ENCODE assay signal across 29 mouse cellular contexts in the genomic region with DNA sequence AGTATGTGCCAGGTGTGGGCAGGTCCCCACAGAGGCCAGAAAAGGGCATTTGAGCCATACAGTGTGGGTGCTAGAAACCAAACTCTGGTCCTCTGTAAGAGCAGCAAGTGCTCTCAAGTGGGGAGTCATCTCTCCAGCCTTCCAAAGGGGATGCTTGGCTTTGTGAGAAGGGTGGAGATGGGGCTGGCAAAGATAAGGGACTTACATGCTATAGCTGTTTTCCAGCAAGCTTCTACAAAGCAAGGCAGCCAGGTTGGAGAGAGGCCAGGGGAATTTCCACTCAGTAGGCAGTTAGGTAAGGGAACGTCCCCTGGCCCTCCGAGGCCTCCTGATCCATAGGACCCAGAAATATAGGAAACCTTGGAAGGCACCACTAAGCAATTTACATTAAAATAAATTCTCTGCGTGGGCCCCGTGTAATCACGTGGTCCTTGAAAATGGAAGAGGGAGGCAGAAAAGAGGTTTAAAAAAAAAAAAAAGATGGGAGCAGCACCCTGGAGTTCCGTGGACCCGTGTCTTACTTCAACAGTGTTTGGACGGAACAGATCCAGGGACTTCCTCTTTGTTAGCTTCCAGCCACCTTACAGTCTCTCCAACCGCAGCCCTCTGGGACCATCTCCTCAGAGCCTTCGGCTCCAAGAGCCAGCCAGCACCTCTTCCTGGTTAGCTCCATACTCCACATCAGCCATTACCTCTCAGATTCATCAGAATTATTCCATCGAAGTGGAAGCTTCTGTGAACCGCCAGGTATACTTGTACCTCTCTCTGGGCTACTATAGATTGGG. TPM values are rescaled to one million over a fixed set of nuclear protein-coding genes. Genes with fewer than 3 reads are reported as not detected.
DNase-seq lines count a peak whose midpoint lies in the region; ATAC-seq and TF ChIP-seq lines count a peak whose summit lies in the region.
"Had no signal": no experiment of that assay in that cellular context is flagged by ENCODE, and none has a peak within 500 bp of the region (broad histone marks: within the 10 kb centered on the region; RNA-seq: fewer than 3 reads in every experiment).

No protein-coding gene starts in this region.

- peak; percentile 89 for DNase-seq in MEL (ENCODE audit: low read depth, low spot score)
- no peak for DNase-seq in liver, embryonic 14.5 days (ENCODE audit: low read depth in 3 of 3, low spot score in 3 of 3)
- DNase-seq in lung, postnatal 10 days, result no peak
- no peak for DNase-seq in layer of hippocampus, adult 18-20 months (ENCODE audit: low spot score in 2 of 2)
- DNase-seq: adrenal gland, postnatal 25 days; cerebellum, adult 2 months; cerebellum, postnatal 14 days; gastrocnemius, postnatal 25 days; heart, adult 18-20 months; kidney, adult 8-10 months; kidney, postnatal 4 days; layer of hippocampus, postnatal 36 days; lung, embryonic 14.5 days; right cerebral cortex, adult 18-20 months; spleen, adult 18-20 months had no signal

- peak in 1 of 2 experiments; percentile 44; a peak in 2 of 4 replicates for TF ChIP-seq POLR2A in MEL (IDR thresholded peaks at IDR 0.05; ENCODE audit: control insufficient read depth in 1 of 2, insufficient read depth in 1 of 2, low read depth in 1 of 2, low read length in 2 of 2, poor library complexity in 1 of 2)

- H3K36me3 ChIP-seq in erythroblast, embryonic 14.5 days (ENCODE audit: control insufficient read depth), result no peaks in the 10 kb centered on the region
- peaks cover 0 to 37% of the 10 kb centered on the region in 2 experiments; a peak in 2 of 4 replicates for H3K36me3 ChIP-seq in MEL (ENCODE audit: control insufficient read depth in 1 of 2, insufficient read depth in 2 of 2, low read length in 2 of 2)
- no peaks in the 10 kb centered on the region for H3K36me3 ChIP-seq in liver, embryonic 14.5 days (replicated peaks; ENCODE audit: control insufficient read depth, insufficient read depth, low read depth)
- H3K36me3 ChIP-seq: heart, embryonic 13.5 days; hindbrain, embryonic 12.5 days; limb, embryonic 10.5 days; limb, embryonic 15.5 days; neural tube, embryonic 12.5 days had no signal

- H3K9ac ChIP-seq in MEL (ENCODE audit: control insufficient read depth, low read depth, low read length, poor library complexity, severe bottlenecking), result peak overlapping the region; percentile 75
- 0 out of 2 replicates have a peak overlapping the region, but pooled peaks have one; percentile 23 for H3K9ac ChIP-seq in liver, embryonic 14.5 days (replicated peaks)
- H3K9ac ChIP-seq: heart, embryonic 13.5 days; hindbrain, embryonic 12.5 days; limb, embryonic 15.5 days; lung, embryonic 14.5 days; neural tube, embryonic 12.5 days had no signal

- peak overlapping the region; percentile 50 for H3K4me2 ChIP-seq in liver, embryonic 14.5 days (ENCODE audit: low read depth)
- H3K4me2 ChIP-seq: heart, embryonic 13.5 days; hindbrain, embryonic 12.5 days; limb, embryonic 15.5 days; lung, embryonic 14.5 days; midbrain, embryonic 11.5 days; neural tube, embryonic 12.5 days had no signal

- no peak for ATAC-seq in erythroblast, adult 5-6 weeks (replicated peaks; ENCODE audit: low FRiP score, poor library complexity, severe bottlenecking)
- ATAC-seq in erythroid progenitor cell, adult 5-6 weeks (replicated peaks; ENCODE audit: low FRiP score, poor library complexity, severe bottlenecking), result 0 out of 2 replicates have a peak, but pooled peaks have one; percentile 19
- 0 out of 2 replicates have a peak, but pooled peaks have one; percentile 30 for ATAC-seq in liver, embryonic 14.5 days (ENCODE audit: insufficient read depth)
- ATAC-seq: forebrain, embryonic 14.5 days; hindbrain, postnatal 0 days; intestine, embryonic 16.5 days had no signal

- H3K4me3 ChIP-seq in erythroblast, embryonic 14.5 days (replicated peaks), result peak overlapping the region; percentile 11
- peak overlapping the region; percentile 55 to 64 for H3K4me3 ChIP-seq in MEL (ENCODE audit: control insufficient read depth in 1 of 2, insufficient read depth in 1 of 2, low read depth in 2 of 2, low read length in 2 of 2)
- peak overlapping the region; percentile 22 to 27; a peak in 3 of 4 replicates for H3K4me3 ChIP-seq in liver, embryonic 14.5 days (ENCODE audit: insufficient read depth in 1 of 2, low read depth in 2 of 2, low read length in 2 of 2)
- H3K4me3 ChIP-seq: heart, embryonic 13.5 days; hindbrain, embryonic 12.5 days; limb, embryonic 10.5 days; limb, embryonic 15.5 days; myocyte; neural tube, embryonic 12.5 days had no signal

- no peaks in the 10 kb centered on the region for H3K9me3 ChIP-seq in erythroblast, embryonic 14.5 days (ENCODE audit: control insufficient read depth, low read length)
- no peaks in the 10 kb centered on the region for H3K9me3 ChIP-seq in MEL (replicated peaks; ENCODE audit: insufficient read depth, low read length)
- no peaks in the 10 kb centered on the region for H3K9me3 ChIP-seq in liver, embryonic 14.5 days (ENCODE audit: control insufficient read depth, low read length)
- H3K9me3 ChIP-seq: heart, embryonic 13.5 days; hindbrain, embryonic 12.5 days; limb, embryonic 10.5 days; limb, embryonic 15.5 days; neural tube, embryonic 12.5 days had no signal

- TF ChIP-seq CTCF in MEL (IDR thresholded peaks at IDR 0.05 in 2 of 3, conservative IDR thresholded peaks at IDR 0.05 in 1 of 3; ENCODE audit: control insufficient read depth in 1 of 3, insufficient read depth in 1 of 3, low read depth in 2 of 3, low read length in 3 of 3, poor library complexity in 1 of 3, severe bottlenecking in 1 of 3), result no peak
- no peak for TF ChIP-seq CTCF in liver, embryonic 14.5 days (IDR thresholded peaks at IDR 0.05; ENCODE audit: low read depth)

- peaks cover 30% of the 10 kb centered on the region for H3K27me3 ChIP-seq in erythroblast, embryonic 14.5 days (ENCODE audit: control insufficient read depth)
- no peaks in the 10 kb centered on the region for H3K27me3 ChIP-seq in MEL (ENCODE audit: control insufficient read depth in 1 of 2, insufficient read depth in 2 of 2, low read length in 2 of 2)
- H3K27me3 ChIP-seq in liver, embryonic 14.5 days (ENCODE audit: control insufficient read depth, insufficient read depth, low read length), result no peaks in the 10 kb centered on the region; the same call in 1 of the 2 replicates
- H3K27me3 ChIP-seq: neural tube, embryonic 12.5 days had no signal

- peak overlapping the region; percentile 94 for H3K27ac ChIP-seq in MEL (ENCODE audit: control insufficient read depth, low read depth, low read length)
- no peak overlapping the region; the same call in 1 of the 2 replicates for H3K27ac ChIP-seq in liver, embryonic 14.5 days
- H3K27ac ChIP-seq: heart, embryonic 13.5 days; hindbrain, embryonic 12.5 days; hindbrain, postnatal 0 days; kidney, postnatal 0 days; limb, embryonic 10.5 days; limb, embryonic 15.5 days; neural tube, embryonic 12.5 days had no signal

- H3K4me1 ChIP-seq in erythroblast, embryonic 14.5 days (ENCODE audit: control insufficient read depth), result peaks cover 36% of the 10 kb centered on the region
- peaks cover 21 to 48% of the 10 kb centered on the region in 2 experiments for H3K4me1 ChIP-seq in MEL (ENCODE audit: control insufficient read depth in 1 of 2, insufficient read depth in 2 of 2, low read length in 2 of 2)
- H3K4me1 ChIP-seq in liver, embryonic 14.5 days (replicated peaks; ENCODE audit: control insufficient read depth in 2 of 2, insufficient read depth in 2 of 2, low read length in 1 of 2), result peaks cover 14 to 21% of the 10 kb centered on the region in 2 experiments
- H3K4me1 ChIP-seq: hindbrain, embryonic 12.5 days; limb, embryonic 10.5 days; limb, embryonic 15.5 days; neural tube, embryonic 12.5 days had no signal

- peak in 1 of 2 experiments; percentile 45; a peak in 1 of 4 replicates for TF ChIP-seq EP300 in MEL (IDR thresholded peaks at IDR 0.05; ENCODE audit: low read depth in 1 of 2, low read length in 2 of 2)
- TF ChIP-seq EP300 in liver, embryonic 14.5 days (IDR thresholded peaks at IDR 0.05; ENCODE audit: low read depth), result no peak

- H3K79me2 ChIP-seq in MEL (ENCODE audit: control insufficient read depth, insufficient read depth, low read length, poor library complexity), result peaks cover 1% of the 10 kb centered on the region; the same call in 1 of the 2 replicates

- 49% methylated on average over 12 of the region's 12 CpGs for WGBS in liver, embryonic 14.5 days (ENCODE audit: insufficient replicate concordance)

- no peak for TF ChIP-seq RAD21 in MEL (IDR thresholded peaks at IDR 0.05; ENCODE audit: low read depth, low read length)

RNA-seq across cellular contexts. Expression of a gene that starts 10.7 kb away (rescaled TPM):
- 0.01 TPM in 1 of 2 replicates, not detected in the other for polyA plus RNA-seq in erythroblast, embryonic 14.5 days (2012)
- total RNA-seq in erythroblast, adult 5-6 weeks (2015; ENCODE audit: low replicate concordance), result not detected in 2 replicates
- total RNA-seq in erythroblast, adult 5-6 weeks (2017; ENCODE audit: low replicate concordance), result 0.14 TPM in 1 of 2 replicates, not detected in the other
- total RNA-seq in MEL (2012; rRNA removed), result 3.3 and 5.3 TPM in 2 replicates
- 1 to 10 TPM in 1 of 2 experiments, not detected in 1; 3.5 TPM for polyA plus RNA-seq in MEL (2012; ENCODE audit: insufficient read depth in 1 of 2, insufficient read length in 2 of 2, low read depth in 1 of 2, low replicate concordance in 2 of 2, missing spikeins in 1 of 2)
- not detected in 2 replicates for total RNA-seq in erythroid progenitor cell, adult 5-6 weeks (2015; ENCODE audit: low replicate concordance)
- 0.13 TPM in 1 of 2 replicates, not detected in the other for total RNA-seq in erythroid progenitor cell, adult 5-6 weeks (2017; ENCODE audit: low replicate concordance)
- polyA plus RNA-seq in liver, embryonic 14.5 days (2012; rRNA removed), result 0.50 and 0.55 TPM in 2 replicates
- polyA plus RNA-seq in liver, embryonic 14.5 days (2014; fragmentation: Nextera tagmentation; extraction: Ambion mirVana), result 0.81 and 0.86 TPM in 2 replicates
- total RNA-seq in layer of hippocampus, adult 18-20 months (2021), result 1 to 10 TPM; 2.6 to 2.9 TPM
- polyA plus RNA-seq: myocyte had no signal

RNA-seq across cellular contexts. Expression of a gene that starts 47.1 kb away (rescaled TPM):
- 0.62 and 0.69 TPM in 2 replicates for polyA plus RNA-seq in erythroblast, embryonic 14.5 days (2012)
- total RNA-seq in erythroblast, adult 5-6 weeks (2015; ENCODE audit: low replicate concordance), result 21.5 and 25.1 TPM in 2 replicates
- total RNA-seq in erythroblast, adult 5-6 weeks (2017; ENCODE audit: low replicate concordance), result 14.2 and 30.1 TPM in 2 replicates
- 72.6 and 73.8 TPM in 2 replicates for total RNA-seq in MEL (2012; rRNA removed)
- polyA plus RNA-seq in MEL (2012; ENCODE audit: insufficient read depth in 1 of 2, insufficient read length in 2 of 2, low read depth in 1 of 2, low replicate concordance in 2 of 2, missing spikeins in 1 of 2), result 100 to 1,000 TPM in 1 of 2 experiments, 10 to 100 TPM in 1; 89.0 to 162 TPM
- total RNA-seq in erythroid progenitor cell, adult 5-6 weeks (2015; ENCODE audit: low replicate concordance), result 19.1 and 23.1 TPM in 2 replicates
- total RNA-seq in erythroid progenitor cell, adult 5-6 weeks (2017; ENCODE audit: low replicate concordance), result 13.3 and 17.6 TPM in 2 replicates
- polyA plus RNA-seq in liver, embryonic 14.5 days (2012; rRNA removed), result 6.7 and 9.0 TPM in 2 replicates
- polyA plus RNA-seq in liver, embryonic 14.5 days (2014; fragmentation: Nextera tagmentation; extraction: Ambion mirVana), result 6.3 and 6.7 TPM in 2 replicates
- 10 to 100 TPM; 94.7 to 96.2 TPM for total RNA-seq in layer of hippocampus, adult 18-20 months (2021)

RNA-seq across cellular contexts. Expression of a gene that starts 56.1 kb away (rescaled TPM):
- 0.01 TPM in 2 replicates for polyA plus RNA-seq in erythroblast, embryonic 14.5 days (2012)
- total RNA-seq in erythroblast, adult 5-6 weeks (2015; ENCODE audit: low replicate concordance), result not detected in 2 replicates
- 0.09 and 0.84 TPM in 2 replicates for total RNA-seq in erythroblast, adult 5-6 weeks (2017; ENCODE audit: low replicate concordance)
- total RNA-seq in MEL (2012; rRNA removed), result 0.98 and 1.6 TPM in 2 replicates
- 1 to 10 TPM in 1 of 2 experiments, not detected in 1; 4.0 TPM for polyA plus RNA-seq in MEL (2012; ENCODE audit: insufficient read depth in 1 of 2, insufficient read length in 2 of 2, low read depth in 1 of 2, low replicate concordance in 2 of 2, missing spikeins in 1 of 2)
- total RNA-seq in erythroid progenitor cell, adult 5-6 weeks (2015; ENCODE audit: low replicate concordance), result not detected in 2 replicates
- 0.13 and 0.23 TPM in 2 replicates for total RNA-seq in erythroid progenitor cell, adult 5-6 weeks (2017; ENCODE audit: low replicate concordance)
- 0.12 and 0.15 TPM in 2 replicates for polyA plus RNA-seq in liver, embryonic 14.5 days (2012; rRNA removed)
- 0.10 and 0.18 TPM in 2 replicates for polyA plus RNA-seq in liver, embryonic 14.5 days (2014; fragmentation: Nextera tagmentation; extraction: Ambion mirVana)
- total RNA-seq in layer of hippocampus, adult 18-20 months (2021), result 10 to 100 TPM; 31.3 to 31.5 TPM

Comparison
In these comparisons a context has a peak if more than half of its experiments do, and no peak if none do; other contexts are left out.
1. RNA of a gene that starts 56.1 kb away (total RNA-seq): 31.3 to 31.5 TPM in layer of hippocampus, adult 18-20 months; 0.98 to 1.6 TPM in MEL, 0.13 to 0.23 TPM in erythroid progenitor cell, adult 5-6 weeks and 0.09 to 0.84 TPM in erythroblast, adult 5-6 weeks; every median in the first group is over 10 times any median in the second.
2. Peak in every context shown above with its lines, with median percentiles within 50 percentile points of each other: H3K4me3 ChIP-seq.